In the genomic region with DNA sequence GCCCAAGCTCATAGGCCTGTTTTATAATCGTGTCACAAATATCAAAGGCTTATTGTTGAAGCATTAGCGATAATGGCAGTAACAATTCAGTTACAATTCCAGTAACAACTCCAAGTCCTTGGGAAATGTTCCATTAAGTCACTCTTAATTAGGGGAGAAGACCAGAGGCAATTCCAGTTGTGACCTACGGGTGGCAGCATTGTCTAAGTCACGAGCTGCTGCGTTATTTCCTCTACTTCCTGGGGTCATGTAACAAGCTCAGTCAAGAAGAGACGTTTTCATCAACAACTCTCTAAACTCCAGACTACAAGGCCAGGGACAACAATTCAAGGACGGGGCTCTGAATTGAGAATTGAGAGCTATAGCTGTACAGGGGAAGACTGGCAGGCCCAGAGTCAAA, we compare ENCODE assay signal across 8 mouse cellular contexts. TPM values are rescaled to one million over a fixed set of nuclear protein-coding genes. Genes with fewer than 3 reads are reported as not detected.
DNase-seq lines count a peak whose midpoint lies in the region; ATAC-seq lines count a peak whose summit lies in the region.

No protein-coding gene starts in this region.

- no peak overlapping the region for H3K27ac ChIP-seq in forebrain, embryonic 10.5 days
- no peak overlapping the region for H3K27ac ChIP-seq in forebrain, embryonic 12.5 days
- H3K27ac ChIP-seq in embryonic facial prominence, embryonic 10.5 days (replicated peaks) = no peak overlapping the region

- H3K4me3 ChIP-seq in forebrain, embryonic 10.5 days = no peak overlapping the region
- no peak overlapping the region for H3K4me3 ChIP-seq in forebrain, embryonic 12.5 days (replicated peaks)
- H3K4me3 ChIP-seq in embryonic facial prominence, embryonic 10.5 days = no peak overlapping the region

- H3K9ac ChIP-seq in forebrain, embryonic 12.5 days = no peak overlapping the region

- no peaks in the 10 kb centered on the region for H3K4me1 ChIP-seq in forebrain, embryonic 10.5 days
- H3K4me1 ChIP-seq in forebrain, embryonic 12.5 days = no peaks in the 10 kb centered on the region
- no peaks in the 10 kb centered on the region for H3K4me1 ChIP-seq in embryonic facial prominence, embryonic 10.5 days

- no peaks in the 10 kb centered on the region for H3K36me3 ChIP-seq in forebrain, embryonic 10.5 days (replicated peaks)
- H3K36me3 ChIP-seq in forebrain, embryonic 12.5 days (replicated peaks) = no peaks in the 10 kb centered on the region
- H3K36me3 ChIP-seq in embryonic facial prominence, embryonic 10.5 days (replicated peaks) = no peaks in the 10 kb centered on the region

- no peaks in the 10 kb centered on the region for H3K9me3 ChIP-seq in forebrain, embryonic 10.5 days
- no peaks in the 10 kb centered on the region for H3K9me3 ChIP-seq in forebrain, embryonic 12.5 days
- no peaks in the 10 kb centered on the region for H3K9me3 ChIP-seq in embryonic facial prominence, embryonic 10.5 days

- 6% methylated on average over 7 of the region's 7 CpGs for WGBS in forebrain, embryonic 10.5 days
- WGBS in forebrain, embryonic 12.5 days = 2% methylated on average over 7 of the region's 7 CpGs
- WGBS in embryonic facial prominence, embryonic 10.5 days = 5% methylated on average over 7 of the region's 7 CpGs

- ATAC-seq in forebrain, embryonic 12.5 days (ENCODE audit: low FRiP score) = no peak

- no peak overlapping the region for H3K4me2 ChIP-seq in forebrain, embryonic 12.5 days

- DNase-seq in forebrain, embryonic 10.5 days (ENCODE audit: extremely low spot score, low spot score) = peak; percentile 74
- DNase-seq in adrenal gland, postnatal 36 days = peak; percentile 73 to 76
- peak; percentile 78 for DNase-seq in embryonic facial prominence, embryonic 10.5 days (ENCODE audit: low spot score)
- DNase-seq in heart, adult 8-10 months (ENCODE audit: low spot score) = peak; percentile 74
- peak; percentile 78 for DNase-seq in layer of hippocampus, adult 9-10 months (ENCODE audit: low spot score)
- peak; percentile 83 for DNase-seq in lung, postnatal 36 days
- DNase-seq in right cerebral cortex, postnatal 25 days = peak; percentile 53

- no peaks in the 10 kb centered on the region for H3K27me3 ChIP-seq in forebrain, embryonic 10.5 days (ENCODE audit: poor library complexity, severe bottlenecking)
- H3K27me3 ChIP-seq in forebrain, embryonic 12.5 days = peaks cover 5% of the 10 kb centered on the region; the same call in 1 of the 2 replicates
- peaks cover 7% of the 10 kb centered on the region; the same call in 1 of the 2 replicates for H3K27me3 ChIP-seq in embryonic facial prominence, embryonic 10.5 days (replicated peaks; ENCODE audit: low read depth, poor library complexity, severe bottlenecking)

RNA-seq across cellular contexts. Expression of a gene that starts 21.2 kb away (rescaled TPM):
- polyA plus RNA-seq in forebrain, embryonic 10.5 days (2016; fragmentation: Nextera tagmentation; extraction: Ambion mirVana) = 55.6 and 60.3 TPM in 2 replicates
- 37.9 TPM in 2 replicates for polyA plus RNA-seq in forebrain, embryonic 12.5 days (2016; fragmentation: Nextera tagmentation; extraction: Ambion mirVana)
- total RNA-seq in adrenal gland, postnatal 36 days (2021) = 100 to 1,000 TPM in 1 of 2 experiments, 10 to 100 TPM in 1; 68.8 to 100 TPM
- polyA plus RNA-seq in embryonic facial prominence, embryonic 10.5 days (2016; fragmentation: Nextera tagmentation; extraction: Ambion mirVana) = 52.1 and 53.1 TPM in 2 replicates
- total RNA-seq in heart, adult 8-10 months (2022) = 100 to 1,000 TPM; 345 to 380 (median 359) TPM

RNA-seq across cellular contexts. Expression of a gene that starts 51.7 kb away (rescaled TPM):
- not detected in 2 replicates for polyA plus RNA-seq in forebrain, embryonic 10.5 days (2016; fragmentation: Nextera tagmentation; extraction: Ambion mirVana)
- not detected in 2 replicates for polyA plus RNA-seq in forebrain, embryonic 12.5 days (2016; fragmentation: Nextera tagmentation; extraction: Ambion mirVana)
- total RNA-seq in adrenal gland, postnatal 36 days (2021) = under 1 TPM in 1 of 2 experiments, not detected in 1; 0.23 TPM
- polyA plus RNA-seq in embryonic facial prominence, embryonic 10.5 days (2016; fragmentation: Nextera tagmentation; extraction: Ambion mirVana) = not detected in 2 replicates
- total RNA-seq in heart, adult 8-10 months (2022) = 1 to 10 TPM; 2.7 to 4.7 (median 3.1) TPM
